In genomic region chr10:4117091-4117490, GRCm38 (mm10) we compare ENCODE assay signal across 9 mouse cellular contexts.
DNase-seq lines count a peak whose midpoint lies in the region; ATAC-seq and TF ChIP-seq lines count a peak whose summit lies in the region.
"Had no signal": no experiment of that assay in that cellular context is flagged by ENCODE, and none has a peak within 500 bp of the region (broad histone marks: within the 10 kb centered on the region; RNA-seq: fewer than 3 reads in every experiment).

No protein-coding gene starts in this region.

- H3K4me2 ChIP-seq in kidney, postnatal 0 days (ENCODE audit: low read length) = no peak overlapping the region; the same call in 1 of the 2 replicates
- H3K4me2 ChIP-seq in limb, embryonic 13.5 days (replicated peaks) = peak overlapping the region; percentile 41

- no peaks in the 10 kb centered on the region for H3K27me3 ChIP-seq in kidney, postnatal 0 days (ENCODE audit: insufficient read depth, low read length)
- H3K27me3 ChIP-seq in limb, embryonic 13.5 days = no peaks in the 10 kb centered on the region
- H3K27me3 ChIP-seq: megakaryocyte, embryonic 14.5 days had no signal

- H3K9me3 ChIP-seq in kidney, postnatal 0 days (replicated peaks; ENCODE audit: low read length) = no peaks in the 10 kb centered on the region
- no peaks in the 10 kb centered on the region for H3K9me3 ChIP-seq in limb, embryonic 13.5 days
- H3K9me3 ChIP-seq: megakaryocyte, embryonic 14.5 days had no signal

- ATAC-seq in kidney, postnatal 0 days (replicated peaks; ENCODE audit: low FRiP score, low read depth) = peak; percentile 78
- peak; percentile 79; the same call in 1 of the 2 replicates for ATAC-seq in limb, embryonic 13.5 days (ENCODE audit: low FRiP score, low read depth)

- no peak for TF ChIP-seq CTCF in gastrocnemius, adult 2 months (IDR thresholded peaks at IDR 0.05)
- no peak for TF ChIP-seq CTCF in kidney, postnatal 0 days (IDR thresholded peaks at IDR 0.05; ENCODE audit: low read depth)

- DNase-seq in gastrocnemius, adult 2 months = no peak
- DNase-seq in gastrocnemius, postnatal 25 days = no peak
- peak; percentile 91 for DNase-seq in kidney, postnatal 0 days (ENCODE audit: low spot score)
- DNase-seq in kidney, adult 18-20 months = no peak
- DNase-seq in embryo, embryonic 11 days = peak; percentile 64
- no peak for DNase-seq in right cerebral cortex, adult 18-20 months
- DNase-seq in frontal cortex, postnatal 14 days (ENCODE audit: low spot score in 2 of 2) = no peak

- no peaks in the 10 kb centered on the region for H3K36me3 ChIP-seq in kidney, postnatal 0 days (ENCODE audit: insufficient read depth, low read length)
- H3K36me3 ChIP-seq in limb, embryonic 13.5 days = 0 out of 2 replicates have a peak, but pooled peaks cover 3% of the 10 kb centered on the region

- peak overlapping the region; percentile 28; the same call in 1 of the 2 replicates for H3K27ac ChIP-seq in gastrocnemius, adult 2 months
- H3K27ac ChIP-seq in kidney, postnatal 0 days = peak overlapping the region; percentile 67
- peak overlapping the region; percentile 63; the same call in 1 of the 2 replicates for H3K27ac ChIP-seq in limb, embryonic 13.5 days

- 3% methylated on average over 7 of the region's 7 CpGs for WGBS in kidney, postnatal 0 days
- 16% methylated on average over 7 of the region's 7 CpGs for WGBS in limb, embryonic 13.5 days

- 0 out of 2 replicates have a peak overlapping the region, but pooled peaks have one; percentile 14 for H3K9ac ChIP-seq in kidney, postnatal 0 days (ENCODE audit: low read depth, low read length)
- no peak overlapping the region; the same call in 1 of the 2 replicates for H3K9ac ChIP-seq in limb, embryonic 13.5 days

- intact Hi-C loops in gastrocnemius, adult 2 months (cut with DNase I) = no loop called here

- peaks cover 31% of the 10 kb centered on the region for H3K4me1 ChIP-seq in kidney, postnatal 0 days (replicated peaks; ENCODE audit: insufficient read depth, low read length)
- H3K4me1 ChIP-seq in limb, embryonic 13.5 days = peaks cover 12% of the 10 kb centered on the region

- no peak overlapping the region for H3K4me3 ChIP-seq in gastrocnemius, adult 2 months
- no peak overlapping the region for H3K4me3 ChIP-seq in kidney, postnatal 0 days (replicated peaks; ENCODE audit: low read depth, low read length)
- H3K4me3 ChIP-seq in limb, embryonic 13.5 days = no peak overlapping the region; the same call in 1 of the 2 replicates
- H3K4me3 ChIP-seq: megakaryocyte, embryonic 14.5 days had no signal

Comparison
In these comparisons a context has a peak if more than half of its experiments do, and no peak if none do; other contexts are left out.
1. DNase-seq: peak in kidney, postnatal 0 days (single experiment) and embryo, embryonic 11 days (single experiment); none in gastrocnemius, adult 2 months (single experiment), gastrocnemius, postnatal 25 days (single experiment), kidney, adult 18-20 months (single experiment), right cerebral cortex, adult 18-20 months (single experiment) and frontal cortex, postnatal 14 days (0 of 2).
2. Peak in every context shown above with its lines, with median percentiles within 50 percentile points of each other: H3K27ac ChIP-seq.